ENCODE assay signal across 8 mouse cellular contexts in genomic region chr16:11370132-11370544, GRCm38 (mm10). TPM values are rescaled to one million over a fixed set of nuclear protein-coding genes. Genes with fewer than 3 reads are reported as not detected.
A peak's percentile ranks its signal among the peaks of the same experiment; 100 is the strongest.
DNase-seq lines count a peak whose midpoint lies in the region; ATAC-seq and TF ChIP-seq lines count a peak whose summit lies in the region.

No protein-coding gene starts in this region.

- no peaks in the 10 kb centered on the region for H3K9me3 ChIP-seq in liver, embryonic 11.5 days (ENCODE audit: control insufficient read depth, low read length)
- H3K9me3 ChIP-seq in forebrain, embryonic 16.5 days (ENCODE audit: control insufficient read depth, low read length), result no peaks in the 10 kb centered on the region

- no peak for TF ChIP-seq CTCF in left cerebral cortex, adult 2 months (IDR thresholded peaks at IDR 0.05)

- intact Hi-C loops in left cerebral cortex, adult 2 months (cut with DNase I), result no loop called here

- H3K4me1 ChIP-seq in liver, embryonic 11.5 days (replicated peaks; ENCODE audit: control insufficient read depth, insufficient read depth, low read length), result peaks cover 9% of the 10 kb centered on the region; the same call in 1 of the 2 replicates
- peaks cover 14% of the 10 kb centered on the region for H3K4me1 ChIP-seq in forebrain, embryonic 16.5 days (replicated peaks; ENCODE audit: control insufficient read depth, insufficient read depth, low read length)

- no peak overlapping the region for H3K27ac ChIP-seq in liver, embryonic 11.5 days (ENCODE audit: low read depth, low read length)
- no peak overlapping the region for H3K27ac ChIP-seq in forebrain, embryonic 16.5 days (ENCODE audit: low read length)
- no peak overlapping the region for H3K27ac ChIP-seq in left cerebral cortex, adult 2 months

- WGBS in liver, embryonic 11.5 days, result 58% methylated on average over 7 of the region's 7 CpGs
- 32% methylated on average over 7 of the region's 7 CpGs for WGBS in forebrain, embryonic 16.5 days

- H3K9ac ChIP-seq in liver, embryonic 11.5 days (ENCODE audit: low read depth, low read length), result no peak overlapping the region
- no peak overlapping the region for H3K9ac ChIP-seq in forebrain, embryonic 16.5 days (replicated peaks; ENCODE audit: low read depth, low read length)

- no peak overlapping the region for H3K4me3 ChIP-seq in liver, embryonic 11.5 days (ENCODE audit: low read depth, low read length)
- H3K4me3 ChIP-seq in forebrain, embryonic 16.5 days (replicated peaks; ENCODE audit: low read length), result no peak overlapping the region
- H3K4me3 ChIP-seq in left cerebral cortex, adult 2 months, result no peak overlapping the region

- H3K4me2 ChIP-seq in liver, embryonic 11.5 days, result no peak overlapping the region
- H3K4me2 ChIP-seq in forebrain, embryonic 16.5 days (ENCODE audit: low read length), result no peak overlapping the region

- no peaks in the 10 kb centered on the region for H3K36me3 ChIP-seq in liver, embryonic 11.5 days (ENCODE audit: control insufficient read depth, insufficient read depth, low read length)
- H3K36me3 ChIP-seq in forebrain, embryonic 16.5 days (ENCODE audit: control insufficient read depth, insufficient read depth), result no peaks in the 10 kb centered on the region

- no peak for DNase-seq in liver, embryonic 11.5 days (ENCODE audit: low spot score)
- DNase-seq in liver, result no peak
- DNase-seq in adrenal gland, adult (ENCODE audit: inconsistent age in 2 of 2, low spot score in 1 of 2), result peak; percentile 35 to 67
- DNase-seq in lung, postnatal 4 days, result peak; percentile 48 to 53
- DNase-seq in thymus, postnatal 36 days, result no peak
- DNase-seq in left cerebral cortex, adult 2 months (ENCODE audit: extremely low spot score in 1 of 2, low spot score in 2 of 2), result no peak
- DNase-seq in urinary bladder, postnatal 10 days (ENCODE audit: low spot score), result no peak

- H3K27me3 ChIP-seq in liver, embryonic 11.5 days (replicated peaks; ENCODE audit: control insufficient read depth, insufficient read depth, low read length), result no peaks in the 10 kb centered on the region
- H3K27me3 ChIP-seq in forebrain, embryonic 16.5 days (replicated peaks; ENCODE audit: control insufficient read depth, insufficient read depth, low read length), result no peaks in the 10 kb centered on the region

- ATAC-seq in liver, embryonic 11.5 days (replicated peaks; ENCODE audit: low FRiP score), result peak; percentile 32; the same call in 1 of the 2 replicates
- ATAC-seq in forebrain, embryonic 16.5 days, result peak; percentile 52

RNA-seq across cellular contexts. Expression of gene Snx29, which starts 47.4 kb away (rescaled TPM):
- 4.5 and 5.1 TPM in 2 replicates for polyA plus RNA-seq in liver, embryonic 11.5 days (2014; fragmentation: Nextera tagmentation; extraction: Ambion mirVana)
- 11.5 and 18.5 TPM in 2 replicates for polyA plus RNA-seq in forebrain, embryonic 16.5 days (2015; fragmentation: Nextera tagmentation; extraction: Ambion mirVana)
- 10 to 100 TPM; 21.1 to 22.8 TPM for total RNA-seq in left cerebral cortex, adult 2 months (2021)

RNA-seq across cellular contexts. Expression of gene Tnfrsf17, which starts 56.5 kb away (rescaled TPM):
- polyA plus RNA-seq in liver, embryonic 11.5 days (2014; fragmentation: Nextera tagmentation; extraction: Ambion mirVana), result not detected in 2 replicates
- not detected in 2 replicates for polyA plus RNA-seq in forebrain, embryonic 16.5 days (2015; fragmentation: Nextera tagmentation; extraction: Ambion mirVana)
- not detected for total RNA-seq in left cerebral cortex, adult 2 months (2021)

Comparison
In these comparisons a context has a peak if more than half of its experiments do, and no peak if none do; other contexts are left out.
1. DNase-seq: peak in adrenal gland, adult (2 of 2) and lung, postnatal 4 days (2 of 2); none in liver, embryonic 11.5 days (single experiment), liver (single experiment), thymus, postnatal 36 days (0 of 2), left cerebral cortex, adult 2 months (0 of 2) and urinary bladder, postnatal 10 days (single experiment).